Mouse (Mus musculus): Measurements from ENCODE around the gene Cd81. TPM values are rescaled to one million over a fixed set of nuclear protein-coding genes. Genes with fewer than 3 reads are reported as not detected.

Gene Cd81
- 318 and 332 TPM in 2 replicates for polyA plus RNA-seq (2016; fragmentation: Nextera tagmentation; extraction: Ambion mirVana)

GRCm38 (mm10) chr7:143052626-143053007 lies at the start of gene Cd81:
Cd81 (plus strand) TSS chr7:143052739.
- H3K36me3 ChIP-seq: peaks cover 10% of the 10 kb centered on the region; the same call in 1 of the 2 replicates
- no peaks in the 10 kb centered on the region for H3K27me3 ChIP-seq
- peak; percentile 83 for ATAC-seq (ENCODE audit: insufficient number of reproducible peaks, insufficient read depth, low FRiP score, low TSS enrichment)
- no peaks in the 10 kb centered on the region for H3K9me3 ChIP-seq
- H3K9ac ChIP-seq: peak within 1 kb of the TSS; percentile 93
- peak within 1 kb of the TSS; percentile 94 for H3K4me3 ChIP-seq
- WGBS: 1% methylated on average over 36 of the region's 37 CpGs
- peak within 1 kb of the TSS; percentile 90 for H3K4me2 ChIP-seq (replicated peaks)
- peaks cover 39% of the 10 kb centered on the region for H3K4me1 ChIP-seq
- peak within 1 kb of the TSS; percentile 89 for H3K27ac ChIP-seq

DNA sequence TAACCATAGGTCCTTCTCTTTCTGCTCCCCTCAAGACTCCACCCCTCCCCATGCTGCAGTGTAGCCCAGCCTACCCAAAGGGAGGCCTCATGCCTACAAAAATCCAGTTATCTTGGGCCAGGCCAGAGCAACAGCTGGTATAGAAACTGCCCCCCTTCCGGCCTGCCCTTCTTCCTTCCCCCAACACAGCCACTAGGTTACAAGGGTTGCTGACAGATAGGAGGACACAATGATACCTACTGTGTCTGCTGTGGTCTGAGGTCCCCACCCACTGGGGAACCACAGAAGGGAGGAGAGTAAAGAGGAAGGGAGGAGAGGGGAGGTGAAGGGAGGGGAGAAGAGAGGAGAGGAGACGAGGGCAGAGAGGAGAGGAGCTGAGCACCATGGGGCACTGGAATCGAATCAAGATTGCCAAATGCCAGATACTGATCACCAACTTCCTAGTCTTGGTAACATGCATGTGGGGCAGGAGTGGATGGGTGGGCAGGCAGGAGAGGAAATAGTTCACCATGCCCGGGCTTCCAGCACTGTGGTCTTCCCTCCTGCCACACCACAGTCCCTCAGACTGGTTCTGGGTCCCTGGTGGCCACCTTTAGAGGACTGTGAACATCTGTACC lies 47.7 kb upstream of the Cd81 start, which contains the start of gene Tspan32:
Tspan32 (plus strand) TSS at position 320 of the 617 bp plus-strand sequence.
- Histone ChIP-seq H3K9ac (no peak within 1 kb of the TSS), H3K36me3 (no peaks in the 10 kb centered on the region), H3K4me3 (no peak within 1 kb of the TSS), H3K9me3 (no peaks in the 10 kb centered on the region), H3K4me2 (replicated peaks) (no peak within 1 kb of the TSS), H3K4me1 (peaks cover 19% of the 10 kb centered on the region), H3K27me3 (no peaks in the 10 kb centered on the region), H3K27ac (0 out of 2 replicates have a peak within 1 kb of the TSS, but pooled peaks have one; percentile 9)
- WGBS: 75% methylated on average over 4 of the region's 4 CpGs
- no peak for ATAC-seq (ENCODE audit: insufficient number of reproducible peaks, insufficient read depth, low FRiP score, low TSS enrichment)

DNA sequence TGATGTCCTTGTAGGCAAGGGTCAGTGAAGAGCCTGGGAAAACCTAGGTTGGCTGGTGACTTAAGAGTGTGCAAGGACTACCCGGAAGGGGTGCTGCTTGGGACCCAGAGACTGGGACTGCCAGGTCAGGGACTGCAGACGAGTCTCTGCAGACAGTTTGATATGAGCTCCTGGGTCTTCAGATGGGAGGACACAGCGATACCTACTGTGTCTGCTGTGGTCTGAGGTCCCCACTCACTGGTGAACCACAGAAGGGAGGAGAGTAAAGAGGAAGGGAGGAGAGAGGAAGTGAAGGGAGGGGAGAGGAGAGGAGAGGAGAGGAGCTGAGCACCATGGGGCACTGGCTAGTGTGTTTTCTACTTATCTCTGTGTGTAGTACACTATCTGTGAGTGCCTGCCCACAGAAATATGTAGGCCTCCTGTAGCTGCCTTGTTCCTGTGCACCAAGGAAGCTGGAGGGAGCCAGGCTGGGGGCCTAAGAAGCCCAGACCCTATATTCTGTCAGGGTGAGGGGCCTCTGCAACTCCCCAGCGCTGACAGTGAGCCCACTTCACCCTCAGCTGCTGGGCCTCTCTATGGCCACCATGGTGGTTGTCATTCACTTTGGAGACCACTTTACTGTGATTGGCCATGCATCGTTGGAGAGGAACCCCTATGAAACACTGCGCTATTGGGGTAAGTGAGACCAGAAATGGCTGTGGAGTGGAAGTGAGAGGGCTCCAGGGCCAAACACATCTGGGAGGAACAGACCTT lies 47.0 kb upstream of the Cd81 start:
- Histone ChIP-seq H3K4me1 (peaks cover 21% of the 10 kb centered on the region), H3K27me3 (no peaks in the 10 kb centered on the region), H3K4me3 (no peak overlapping the region), H3K36me3 (no peaks in the 10 kb centered on the region), H3K4me2 (replicated peaks) (no peak overlapping the region), H3K27ac (0 out of 2 replicates have a peak overlapping the region, but pooled peaks have one; percentile 9), H3K9me3 (no peaks in the 10 kb centered on the region), H3K9ac (no peak overlapping the region)
- no peak for ATAC-seq (ENCODE audit: insufficient number of reproducible peaks, insufficient read depth, low FRiP score, low TSS enrichment)
- 91% methylated on average over 6 of the region's 6 CpGs for WGBS

DNA sequence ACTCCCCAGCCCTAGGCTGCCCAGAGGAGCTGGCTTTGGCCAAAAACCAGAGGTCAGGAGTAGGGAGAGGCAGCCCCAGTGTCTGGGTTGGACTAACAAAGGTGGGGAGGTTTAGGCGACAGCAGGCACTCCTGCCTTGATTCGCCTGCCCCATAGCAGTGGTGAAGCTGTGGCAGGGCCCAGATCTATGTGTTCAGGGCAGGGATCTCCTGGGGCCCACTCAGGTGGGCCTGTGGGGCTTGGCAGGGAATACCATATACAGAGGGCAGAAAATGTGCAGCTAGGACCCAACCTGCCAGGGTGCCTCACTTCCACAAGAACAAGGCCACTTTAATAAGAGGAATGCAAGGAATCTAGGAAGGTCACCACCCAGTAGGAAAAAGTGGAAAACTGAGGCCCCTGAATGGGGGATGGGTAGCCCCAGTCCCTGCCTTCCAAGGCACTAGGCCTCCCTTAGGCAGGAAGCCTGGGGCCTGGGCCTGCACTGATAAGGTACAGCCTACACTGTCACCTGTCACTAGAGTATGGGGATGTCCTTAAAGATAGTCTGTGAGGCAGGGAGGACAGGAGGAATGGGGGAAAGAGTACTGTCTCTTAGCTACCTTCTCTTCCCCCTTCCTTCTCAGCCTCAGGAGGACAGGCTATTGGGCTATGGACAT lies 46.3 kb upstream of the Cd81 start:
- 81% methylated on average over 2 of the region's 2 CpGs for WGBS
- H3K27me3 ChIP-seq: no peaks in the 10 kb centered on the region
- H3K4me2 ChIP-seq (replicated peaks): no peak overlapping the region
- H3K9ac ChIP-seq: no peak overlapping the region
- H3K36me3 ChIP-seq: no peaks in the 10 kb centered on the region
- no peak overlapping the region for H3K4me3 ChIP-seq
- peaks cover 21% of the 10 kb centered on the region for H3K4me1 ChIP-seq
- ATAC-seq (ENCODE audit: insufficient number of reproducible peaks, insufficient read depth, low FRiP score, low TSS enrichment): no peak
- 0 out of 2 replicates have a peak overlapping the region, but pooled peaks have one; percentile 9 for H3K27ac ChIP-seq
- no peaks in the 10 kb centered on the region for H3K9me3 ChIP-seq

DNA sequence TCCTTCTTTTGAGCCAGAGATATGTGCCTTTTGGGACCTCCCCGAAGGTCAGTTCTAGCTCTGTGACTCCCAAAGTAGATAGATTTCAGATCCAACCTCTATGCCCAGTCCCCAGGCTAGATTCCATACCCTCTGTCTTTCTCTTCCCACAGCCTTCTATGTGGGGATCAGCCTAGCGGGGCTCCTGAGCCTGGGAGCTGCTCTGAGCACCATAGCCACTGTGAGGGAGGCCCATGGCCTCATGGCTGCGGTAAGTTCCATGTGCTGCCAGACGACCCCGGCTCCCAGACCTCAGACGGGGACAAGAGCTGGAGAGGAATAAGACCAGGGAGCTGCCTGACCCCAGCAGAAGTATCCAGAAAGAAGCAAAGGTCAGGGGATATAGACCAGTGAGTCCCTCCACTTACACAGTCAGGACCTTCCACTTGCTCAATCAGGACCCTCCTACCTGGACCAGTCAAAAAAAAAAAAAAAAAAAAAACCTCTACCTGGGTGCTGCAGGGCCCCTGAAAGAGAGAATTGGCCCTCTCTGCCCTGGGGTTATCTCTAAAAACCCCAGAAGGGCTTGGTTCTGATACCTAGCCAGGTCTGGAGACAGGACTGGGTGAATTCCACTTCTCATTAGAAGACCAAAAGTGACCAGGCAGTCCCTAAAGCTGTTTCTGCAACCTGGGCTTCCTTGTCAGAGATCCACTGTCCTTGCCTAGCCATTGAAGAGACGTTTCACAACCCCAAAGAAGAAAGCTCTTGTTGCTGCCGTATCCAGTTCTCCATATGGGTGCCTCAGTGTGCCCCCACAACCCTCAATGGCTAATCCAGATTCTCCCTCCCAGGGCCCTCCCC lies 45.6 kb upstream of the Cd81 start:
- Histone ChIP-seq H3K4me1 (peaks cover 21% of the 10 kb centered on the region), H3K27me3 (no peaks in the 10 kb centered on the region), H3K4me2 (replicated peaks) (no peak overlapping the region), H3K27ac (no peak overlapping the region), H3K4me3 (no peak overlapping the region), H3K9me3 (no peaks in the 10 kb centered on the region), H3K9ac (no peak overlapping the region), H3K36me3 (no peaks in the 10 kb centered on the region)
- 87% methylated on average over 8 of the region's 8 CpGs for WGBS
- ATAC-seq (ENCODE audit: insufficient number of reproducible peaks, insufficient read depth, low FRiP score, low TSS enrichment): no peak

- Histone ChIP-seq H3K4me3 (no peak overlapping the region), H3K9me3 (no peaks in the 10 kb centered on the region), H3K4me1 (peaks cover 21% of the 10 kb centered on the region), H3K9ac (no peak overlapping the region), H3K36me3 (no peaks in the 10 kb centered on the region), H3K27me3 (no peaks in the 10 kb centered on the region), H3K27ac (peak overlapping the region; percentile 96), H3K4me2 (replicated peaks) (no peak overlapping the region)
- WGBS: 44% methylated on average over 17 of the region's 17 CpGs
- ATAC-seq (ENCODE audit: insufficient number of reproducible peaks, insufficient read depth, low FRiP score, low TSS enrichment): 0 out of 2 replicates have a peak, but pooled peaks have one; percentile 38
These were observed 44.8 kb upstream of the Cd81 start for GRCm38 (mm10) chr7:143007599-143008369.

- WGBS: 46% methylated on average over 8 of the region's 8 CpGs
- no peaks in the 10 kb centered on the region for H3K27me3 ChIP-seq
- 0 out of 2 replicates have a peak, but pooled peaks have one; percentile 12 for ATAC-seq (ENCODE audit: insufficient number of reproducible peaks, insufficient read depth, low FRiP score, low TSS enrichment)
- H3K4me1 ChIP-seq: peaks cover 21% of the 10 kb centered on the region
- peak overlapping the region; percentile 96 for H3K27ac ChIP-seq
- H3K4me3 ChIP-seq: no peak overlapping the region
- no peaks in the 10 kb centered on the region for H3K36me3 ChIP-seq
- peak overlapping the region; percentile 26 for H3K4me2 ChIP-seq (replicated peaks)
- no peaks in the 10 kb centered on the region for H3K9me3 ChIP-seq
- H3K9ac ChIP-seq: no peak overlapping the region
These were observed 44.1 kb upstream of the Cd81 start for GRCm38 (mm10) chr7:143008370-143008926.

DNA sequence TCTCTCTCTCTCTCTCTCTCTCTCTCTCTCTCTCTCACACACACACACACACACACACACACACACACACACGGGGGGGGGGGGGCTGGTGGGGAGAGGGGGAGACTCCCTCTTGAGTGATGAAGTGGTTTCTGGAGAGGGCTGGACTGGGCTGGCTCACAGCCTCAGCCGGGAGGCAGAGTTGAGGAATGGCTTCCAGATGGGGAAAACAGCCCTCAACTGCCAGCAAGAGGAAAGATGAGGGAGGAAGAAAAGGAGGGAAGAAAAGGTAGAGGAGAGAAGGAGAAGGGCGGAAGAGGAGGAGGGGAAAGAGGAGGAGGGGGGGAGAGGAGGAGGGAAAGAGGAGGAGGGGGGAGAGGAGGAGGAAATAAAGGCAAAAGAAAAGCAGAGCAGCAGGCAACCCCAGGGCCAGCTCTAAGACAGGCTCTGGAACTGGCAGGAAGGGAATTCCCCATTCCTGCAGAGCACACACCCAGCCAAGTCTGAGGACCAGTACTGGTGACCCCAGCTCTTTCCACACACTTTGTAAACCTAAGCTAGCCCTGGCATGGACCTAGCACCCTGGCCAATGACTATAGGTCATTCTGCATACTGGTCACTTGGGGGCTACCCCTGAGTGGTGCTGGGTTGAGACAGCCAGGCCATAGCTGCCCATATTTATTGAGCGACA lies 43.4 kb upstream of the Cd81 start:
- ATAC-seq (ENCODE audit: insufficient number of reproducible peaks, insufficient read depth, low FRiP score, low TSS enrichment): peak; percentile 42; the same call in 1 of the 2 replicates
- H3K4me3 ChIP-seq: no peak overlapping the region
- H3K4me1 ChIP-seq: peaks cover 21% of the 10 kb centered on the region
- H3K27ac ChIP-seq: peak overlapping the region; percentile 96
- H3K9me3 ChIP-seq: no peaks in the 10 kb centered on the region
- H3K27me3 ChIP-seq: no peaks in the 10 kb centered on the region
- WGBS: 23% methylated on average over 3 of the region's 4 CpGs
- peak overlapping the region; percentile 26; the same call in 1 of the 2 replicates for H3K4me2 ChIP-seq (replicated peaks)
- no peaks in the 10 kb centered on the region for H3K36me3 ChIP-seq
- H3K9ac ChIP-seq: no peak overlapping the region

GRCm38 (mm10) chr7:143009996-143010395 lies 42.5 kb upstream of the Cd81 start:
- H3K27ac ChIP-seq: peak overlapping the region; percentile 96
- H3K4me2 ChIP-seq (replicated peaks): no peak overlapping the region

GRCm38 (mm10) chr7:143011226-143011625 lies 41.3 kb upstream of the Cd81 start:
- no peak overlapping the region for H3K27ac ChIP-seq
- H3K4me2 ChIP-seq (replicated peaks): no peak overlapping the region
- H3K36me3 ChIP-seq: no peaks in the 10 kb centered on the region
- peaks cover 25% of the 10 kb centered on the region for H3K4me1 ChIP-seq
- H3K9ac ChIP-seq: no peak overlapping the region
- H3K27me3 ChIP-seq: no peaks in the 10 kb centered on the region
- 83% methylated on average over 1 of the region's 1 CpGs for WGBS
- no peak overlapping the region for H3K4me3 ChIP-seq
- no peaks in the 10 kb centered on the region for H3K9me3 ChIP-seq
- no peak for ATAC-seq (ENCODE audit: insufficient number of reproducible peaks, insufficient read depth, low FRiP score, low TSS enrichment)

More at GRCm38 (mm10) chr7:143009996-143010395, 42.5 kb upstream of the Cd81 start:
- no peak overlapping the region for H3K4me3 ChIP-seq
- ATAC-seq (ENCODE audit: insufficient number of reproducible peaks, insufficient read depth, low FRiP score, low TSS enrichment): no peak
- no peaks in the 10 kb centered on the region for H3K9me3 ChIP-seq
- no peak overlapping the region for H3K9ac ChIP-seq
- peaks cover 21% of the 10 kb centered on the region for H3K4me1 ChIP-seq
- no peaks in the 10 kb centered on the region for H3K36me3 ChIP-seq
- WGBS: 90% methylated on average over 4 of the region's 4 CpGs
- H3K27me3 ChIP-seq: no peaks in the 10 kb centered on the region
